Mouse (Mus musculus): ENCODE results near the gene Ccnd1. TPM values are rescaled to one million over a fixed set of nuclear protein-coding genes. Genes with fewer than 3 reads are reported as not detected.
A peak's percentile ranks its signal among the peaks of the same experiment; 100 is the strongest.
"Not testable (repeated sequence)": the region's sequence is repeated elsewhere in the genome, so short reads cannot be mapped to it uniquely, and the experiment has no call there.

Gene Ccnd1
- total RNA-seq, 2 experiments from 2014 or later: 82.7 to 84.8 TPM

- DNase-seq (ENCODE audit: low spot score in 2 of 2): no peak
Measured at GRCm38 (mm10) chr7:144911121-144911520, 28.6 kb downstream of the Ccnd1 start.

- DNase-seq (ENCODE audit: low spot score in 2 of 2): no peak
Measured at GRCm38 (mm10) chr7:144908705-144909104, 31.0 kb downstream of the Ccnd1 start.

GRCm38 (mm10) chr7:144907793-144908192 is 31.9 kb downstream of the Ccnd1 start:
- DNase-seq (ENCODE audit: low spot score in 2 of 2): no peak

- DNase-seq (ENCODE audit: low spot score in 2 of 2): peak in 1 of 2 experiments; percentile 63
Measured at GRCm38 (mm10) chr7:144906708-144907397, 32.9 kb downstream of the Ccnd1 start.

- not testable (repeated sequence) for DNase-seq (ENCODE audit: low spot score in 2 of 2)
Measured at GRCm38 (mm10) chr7:144905514-144905913, 34.2 kb downstream of the Ccnd1 start.

- no peak for DNase-seq (ENCODE audit: low spot score in 2 of 2)
Measured at GRCm38 (mm10) chr7:144898506-144898905, 41.2 kb downstream of the Ccnd1 start.

GRCm38 (mm10) chr7:144896294-144897218 is 43.2 kb downstream of the Ccnd1 start, which contains the start of gene Fgf15:
Fgf15 (plus strand) TSS chr7:144896531.
- no peak for DNase-seq (ENCODE audit: low spot score in 2 of 2)

GRCm38 (mm10) chr7:144895305-144896111 is 44.2 kb downstream of the Ccnd1 start:
- peak in 1 of 2 experiments; percentile 67 for DNase-seq (ENCODE audit: low spot score in 2 of 2)

GRCm38 (mm10) chr7:144894706-144895105 is 45.0 kb downstream of the Ccnd1 start:
- no peak for DNase-seq (ENCODE audit: low spot score in 2 of 2)

- DNase-seq (ENCODE audit: low spot score in 2 of 2): no peak
Measured at GRCm38 (mm10) chr7:144894191-144894590, 45.5 kb downstream of the Ccnd1 start.

- DNase-seq (ENCODE audit: low spot score in 2 of 2): no peak
Measured at GRCm38 (mm10) chr7:144892322-144892721, 47.4 kb downstream of the Ccnd1 start.

GRCm38 (mm10) chr7:144891863-144892262 is 47.9 kb downstream of the Ccnd1 start:
- no peak for DNase-seq (ENCODE audit: low spot score in 2 of 2)

GRCm38 (mm10) chr7:144890661-144891060 is 49.1 kb downstream of the Ccnd1 start:
- DNase-seq (ENCODE audit: low spot score in 2 of 2): not testable (repeated sequence)

- DNase-seq (ENCODE audit: low spot score in 2 of 2): no peak
Measured at GRCm38 (mm10) chr7:144888564-144889299, 51.0 kb downstream of the Ccnd1 start.

- no peak for DNase-seq (ENCODE audit: low spot score in 2 of 2)
Measured at GRCm38 (mm10) chr7:144887672-144888071, 52.1 kb downstream of the Ccnd1 start.

- no peak for DNase-seq (ENCODE audit: low spot score in 2 of 2)
Measured at GRCm38 (mm10) chr7:144883106-144883505, 56.6 kb downstream of the Ccnd1 start.

All from gastrocnemius, postnatal 4 days (tissue).